Mouse (Mus musculus) spleen, adult 2 months (tissue): ENCODE data around the gene Pgk1.

Experiments
- CTCF ChIP-seq: fragments of 200-500 bp; IDR thresholded peaks from 2 replicates; pipeline ENCODE4 v1.5.1; 2011; ENCODE audit warnings: mild to moderate bottlenecking, inconsistent platforms; ENCODE audit not compliant: insufficient read depth, insufficient read length, insufficient replicate concordance; ENCODE audit errors: extremely low read depth
- POLR2A ChIP-seq: fragments of 200-500 bp; IDR thresholded peaks from 2 replicates; pipeline ENCODE4 v1.6.1; 2011; ENCODE audit warnings: low read depth, low read length, inconsistent platforms

DNA sequence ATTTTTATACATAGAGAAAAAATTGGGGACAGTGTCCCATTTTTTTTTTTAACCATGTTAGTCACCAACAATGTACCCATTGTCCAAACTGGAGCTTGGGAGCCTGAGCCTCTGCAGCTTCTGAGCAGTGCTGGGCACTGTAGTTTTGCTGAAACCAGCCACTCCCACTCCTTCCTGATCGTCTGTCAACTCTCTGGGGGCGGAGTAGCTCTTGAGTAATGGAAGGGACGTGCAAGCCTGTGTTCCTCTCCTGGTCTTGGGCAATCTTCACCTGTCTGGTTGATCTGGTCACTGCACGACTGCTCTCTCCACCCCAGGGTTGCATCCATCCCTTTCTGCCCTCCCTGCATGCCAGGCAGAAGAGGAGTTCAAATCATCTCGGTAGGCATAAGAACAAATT is 22.9 kb upstream of the Pgk1 start:
- no peak for TF ChIP-seq POLR2A
- no peak for TF ChIP-seq CTCF
